ENCODE assay signal across 10 mouse cellular contexts in genomic region chr9:75775129-75775845, GRCm38 (mm10). TPM values are rescaled to one million over a fixed set of nuclear protein-coding genes. Genes with fewer than 3 reads are reported as not detected.
A peak's percentile ranks its signal among the peaks of the same experiment; 100 is the strongest.
DNase-seq lines count a peak whose midpoint lies in the region; ATAC-seq and TF ChIP-seq lines count a peak whose summit lies in the region.
"Had no signal": no experiment of that assay in that cellular context is flagged by ENCODE, and none has a peak within 500 bp of the region (broad histone marks: within the 10 kb centered on the region; RNA-seq: fewer than 3 reads in every experiment).

Gene Bmp5, plus strand, starts transcription at chr9:75775364.

- no peaks in the 10 kb centered on the region for H3K27me3 ChIP-seq in heart, embryonic 14.5 days (ENCODE audit: control insufficient read depth, insufficient read depth, low read length)
- H3K27me3 ChIP-seq in heart, adult 2 months (ENCODE audit: control insufficient read depth, insufficient read depth, low read length), result no peaks in the 10 kb centered on the region
- H3K27me3 ChIP-seq in hindbrain, postnatal 0 days (ENCODE audit: insufficient read depth, low read length), result no peaks in the 10 kb centered on the region
- H3K27me3 ChIP-seq in midbrain, embryonic 12.5 days, result no peaks in the 10 kb centered on the region
- H3K27me3 ChIP-seq: CH12.LX had no signal

- intact Hi-C loops in heart, adult 2 months (cut with DNase I), result no loop called here

- H3K4me3 ChIP-seq in heart, embryonic 14.5 days (ENCODE audit: control insufficient read depth in 1 of 2, insufficient read depth in 1 of 2, low read depth in 1 of 2, low read length in 2 of 2), result peak within 1 kb of the TSS; percentile 36 to 39
- H3K4me3 ChIP-seq in heart, adult 2 months, result no peak within 1 kb of the TSS
- H3K4me3 ChIP-seq in hindbrain, postnatal 0 days (ENCODE audit: low read length), result peak within 1 kb of the TSS; percentile 18; the same call in 1 of the 2 replicates
- H3K4me3 ChIP-seq in midbrain, embryonic 12.5 days, result peak within 1 kb of the TSS; percentile 13; the same call in 1 of the 2 replicates

- DNase-seq in heart, adult 2 months, result no peak
- peak; percentile 78 for DNase-seq in embryo, embryonic 10.5 days (ENCODE audit: low spot score)
- no peak for DNase-seq in hindbrain, postnatal 0 days (ENCODE audit: low spot score)
- no peak for DNase-seq in testis, postnatal 14 days (ENCODE audit: low spot score)
- DNase-seq in urinary bladder, adult 18-20 months (ENCODE audit: low spot score in 2 of 2), result no peak
- DNase-seq: right cerebral cortex, postnatal 4 days had no signal

- TF ChIP-seq POLR2A in heart, adult 2 months (IDR thresholded peaks at IDR 0.05; ENCODE audit: insufficient read depth, low read depth, low read length), result no peak

- H3K9ac ChIP-seq in heart, embryonic 14.5 days (ENCODE audit: low read length), result peak within 1 kb of the TSS; percentile 64
- no peak within 1 kb of the TSS for H3K9ac ChIP-seq in heart, adult 2 months (ENCODE audit: low read depth, low read length)
- H3K9ac ChIP-seq in hindbrain, postnatal 0 days (replicated peaks; ENCODE audit: low read length), result no peak within 1 kb of the TSS
- no peak within 1 kb of the TSS for H3K9ac ChIP-seq in midbrain, embryonic 12.5 days (replicated peaks)

- ATAC-seq in heart, embryonic 14.5 days (ENCODE audit: insufficient number of reproducible peaks, insufficient read depth, low FRiP score, low read depth), result no peak
- no peak for ATAC-seq in hindbrain, postnatal 0 days
- no peak for ATAC-seq in midbrain, embryonic 12.5 days (ENCODE audit: low FRiP score, low read depth)
- no peak for ATAC-seq in cerebellum, adult (ENCODE audit: insufficient number of reproducible peaks, low FRiP score, low TSS enrichment)

- H3K79me2 ChIP-seq in heart, adult 2 months (replicated peaks; ENCODE audit: control insufficient read depth, insufficient read depth, low read length), result no peaks in the 10 kb centered on the region

- TF ChIP-seq EP300 in heart, adult 2 months (IDR thresholded peaks at IDR 0.05; ENCODE audit: insufficient read depth, low read depth, low read length), result no peak

- H3K36me3 ChIP-seq in heart, embryonic 14.5 days (ENCODE audit: control insufficient read depth, insufficient read depth, low read length), result no peaks in the 10 kb centered on the region
- H3K36me3 ChIP-seq in heart, adult 2 months (ENCODE audit: control insufficient read depth, insufficient read depth, low read length), result no peaks in the 10 kb centered on the region
- H3K36me3 ChIP-seq in hindbrain, postnatal 0 days (ENCODE audit: insufficient read depth, low read length), result no peaks in the 10 kb centered on the region
- H3K36me3 ChIP-seq in midbrain, embryonic 12.5 days, result no peaks in the 10 kb centered on the region

- peak within 1 kb of the TSS; percentile 74 to 84 for H3K27ac ChIP-seq in heart, embryonic 14.5 days (replicated peaks in 1 of 2; ENCODE audit: control insufficient read depth in 1 of 2, insufficient read depth in 1 of 2, low read depth in 2 of 2, low read length in 2 of 2)
- no peak within 1 kb of the TSS for H3K27ac ChIP-seq in heart, adult 2 months
- no peak within 1 kb of the TSS for H3K27ac ChIP-seq in hindbrain, postnatal 0 days
- H3K27ac ChIP-seq in midbrain, embryonic 12.5 days (replicated peaks), result no peak within 1 kb of the TSS

- no peaks in the 10 kb centered on the region for H3K4me1 ChIP-seq in heart, embryonic 14.5 days (ENCODE audit: control insufficient read depth in 2 of 2, insufficient read depth in 2 of 2, low read length in 2 of 2)
- H3K4me1 ChIP-seq in heart, adult 2 months (ENCODE audit: control insufficient read depth, insufficient read depth, low read length), result no peaks in the 10 kb centered on the region
- no peaks in the 10 kb centered on the region for H3K4me1 ChIP-seq in hindbrain, postnatal 0 days (ENCODE audit: insufficient read depth, low read length)
- H3K4me1 ChIP-seq in midbrain, embryonic 12.5 days, result peaks cover 6% of the 10 kb centered on the region; the same call in 1 of the 2 replicates

- H3K9me3 ChIP-seq in heart, embryonic 14.5 days (ENCODE audit: control insufficient read depth, low read length), result no peaks in the 10 kb centered on the region
- no peaks in the 10 kb centered on the region for H3K9me3 ChIP-seq in hindbrain, postnatal 0 days (ENCODE audit: low read length)
- no peaks in the 10 kb centered on the region for H3K9me3 ChIP-seq in midbrain, embryonic 12.5 days

- no peak for TF ChIP-seq CTCF in heart, adult 2 months (IDR thresholded peaks at IDR 0.05)
- TF ChIP-seq CTCF in hindbrain, postnatal 0 days (IDR thresholded peaks at IDR 0.05; ENCODE audit: low read depth), result no peak

- H3K4me2 ChIP-seq in heart, embryonic 14.5 days (ENCODE audit: low read length), result peak within 1 kb of the TSS; percentile 62
- H3K4me2 ChIP-seq in hindbrain, postnatal 0 days (ENCODE audit: low read depth, low read length), result 0 out of 2 replicates have a peak within 1 kb of the TSS, but pooled peaks have one; percentile 2
- H3K4me2 ChIP-seq in midbrain, embryonic 12.5 days (replicated peaks), result peak within 1 kb of the TSS; percentile 23

- 20% methylated on average over 7 of the region's 7 CpGs for WGBS in heart, embryonic 14.5 days
- WGBS in heart, adult 2 months, result 63% methylated on average over 7 of the region's 7 CpGs
- WGBS in hindbrain, postnatal 0 days, result 39% methylated on average over 7 of the region's 7 CpGs
- WGBS in midbrain, embryonic 12.5 days, result 16% methylated on average over 7 of the region's 7 CpGs

RNA-seq across cellular contexts. Expression of gene Bmp5, which starts in this region (rescaled TPM):
- polyA plus RNA-seq in heart, embryonic 14.5 days (2014; fragmentation: Nextera tagmentation; extraction: Ambion mirVana), result 8.0 and 8.4 TPM in 2 replicates
- under 1 TPM; 0.65 to 0.68 TPM for total RNA-seq in heart, adult 2 months (2021)
- polyA plus RNA-seq in heart, adult 2 months (2012; rRNA removed), result 0.43 and 0.67 TPM in 2 replicates
- total RNA-seq in hindbrain, postnatal 0 days (2014; rRNA removed), result 1.8 and 1.9 TPM in 2 replicates
- polyA plus RNA-seq in hindbrain, postnatal 0 days (2015; fragmentation: Nextera tagmentation; extraction: Ambion mirVana), result 2.3 and 2.4 TPM in 2 replicates
- polyA plus RNA-seq in midbrain, embryonic 12.5 days (2016; fragmentation: Nextera tagmentation; extraction: Ambion mirVana), result 3.5 and 4.0 TPM in 2 replicates
- total RNA-seq: CH12.LX had no signal

Comparison
In these comparisons a context has a peak if more than half of its experiments do, and no peak if none do; other contexts are left out.
1. H3K27ac ChIP-seq: peak in heart, embryonic 14.5 days (2 of 2); none in heart, adult 2 months (single experiment), hindbrain, postnatal 0 days (single experiment) and midbrain, embryonic 12.5 days (single experiment).
2. H3K4me2 ChIP-seq: peak in every context shown above with its lines; median percentile 62 in heart, embryonic 14.5 days; 23 in midbrain, embryonic 12.5 days; 2 in hindbrain, postnatal 0 days.